Mouse (Mus musculus) gastrocnemius, postnatal 4 days (tissue): ENCODE results near the gene Epn3. TPM values are rescaled to one million over a fixed set of nuclear protein-coding genes. Genes with fewer than 3 reads are reported as not detected.

ENCODE experiments used
- DNase-seq, 2 experiments: peaks; one replicate each; pipeline ENCODE4 v3.0.0; 2021 to 2022; ENCODE audit warnings: low spot score in 2 of 2, mixed read lengths in 2 of 2
- total RNA-seq, 2 experiments: library from RNA; stranded (reverse); gene quantifications; 2 replicates each; pipeline ENCODE4 v1.2.3; 2021

Gene Epn3
- total RNA-seq, 2 experiments from 2014 or later, result 0.47 to 0.49 TPM

GRCm38 (mm10) chr11:94471740-94472584, 27.8 kb downstream of the Epn3 start:
- DNase-seq, result no peak

GRCm38 (mm10) chr11:94470391-94470790, 29.4 kb downstream of the Epn3 start:
- no peak for DNase-seq

GRCm38 (mm10) chr11:94469136-94470064, 30.4 kb downstream of the Epn3 start:
- DNase-seq, result peak in 1 of 2 experiments; percentile 73

- DNase-seq, result peak in 1 of 2 experiments; percentile 35
Measured at GRCm38 (mm10) chr11:94468582-94469064, 31.2 kb downstream of the Epn3 start.

GRCm38 (mm10) chr11:94466333-94466855, 33.4 kb downstream of the Epn3 start:
- no peak for DNase-seq

GRCm38 (mm10) chr11:94464170-94464569, 35.6 kb downstream of the Epn3 start:
- DNase-seq, result no peak

- DNase-seq, result no peak
Measured at GRCm38 (mm10) chr11:94461856-94462255, 37.9 kb downstream of the Epn3 start.

- DNase-seq, result no peak
Measured at GRCm38 (mm10) chr11:94457001-94457400, 42.8 kb downstream of the Epn3 start.

GRCm38 (mm10) chr11:94456347-94456746, 43.4 kb downstream of the Epn3 start:
- DNase-seq, result no peak

- no peak for DNase-seq
Measured at GRCm38 (mm10) chr11:94455161-94455820, 44.5 kb downstream of the Epn3 start.

- no peak for DNase-seq
Measured at GRCm38 (mm10) chr11:94454756-94455155, 45.0 kb downstream of the Epn3 start.

GRCm38 (mm10) chr11:94451091-94451773, 48.5 kb downstream of the Epn3 start:
- no peak for DNase-seq

- DNase-seq, result no peak
Measured at GRCm38 (mm10) chr11:94449886-94450285, 49.9 kb downstream of the Epn3 start.

GRCm38 (mm10) chr11:94449239-94449638, 50.5 kb downstream of the Epn3 start:
- DNase-seq, result no peak

- DNase-seq, result no peak
Measured at GRCm38 (mm10) chr11:94447017-94447416, 52.8 kb downstream of the Epn3 start.

GRCm38 (mm10) chr11:94445300-94445699, 54.5 kb downstream of the Epn3 start:
- DNase-seq, result no peak

GRCm38 (mm10) chr11:94444829-94445228, 54.9 kb downstream of the Epn3 start:
- DNase-seq, result no peak

- no peak for DNase-seq
Measured at GRCm38 (mm10) chr11:94441752-94442151, 58.0 kb downstream of the Epn3 start.

GRCm38 (mm10) chr11:94441122-94441521, 58.7 kb downstream of the Epn3 start:
- no peak for DNase-seq

GRCm38 (mm10) chr11:94440421-94440820, 59.4 kb downstream of the Epn3 start:
- DNase-seq, result no peak
